Mouse (Mus musculus) mesoderm, embryonic 11.5 days (tissue): ENCODE results near the gene Actr8.
A peak's percentile ranks its signal among the peaks of the same experiment; 100 is the strongest.

ENCODE experiments used
- DNase-seq: peaks from one replicate; pipeline ENCODE4 v3.0.0-alpha.2; 2012; ENCODE audit warnings: low read depth, low spot score

Gene Actr8

DNA sequence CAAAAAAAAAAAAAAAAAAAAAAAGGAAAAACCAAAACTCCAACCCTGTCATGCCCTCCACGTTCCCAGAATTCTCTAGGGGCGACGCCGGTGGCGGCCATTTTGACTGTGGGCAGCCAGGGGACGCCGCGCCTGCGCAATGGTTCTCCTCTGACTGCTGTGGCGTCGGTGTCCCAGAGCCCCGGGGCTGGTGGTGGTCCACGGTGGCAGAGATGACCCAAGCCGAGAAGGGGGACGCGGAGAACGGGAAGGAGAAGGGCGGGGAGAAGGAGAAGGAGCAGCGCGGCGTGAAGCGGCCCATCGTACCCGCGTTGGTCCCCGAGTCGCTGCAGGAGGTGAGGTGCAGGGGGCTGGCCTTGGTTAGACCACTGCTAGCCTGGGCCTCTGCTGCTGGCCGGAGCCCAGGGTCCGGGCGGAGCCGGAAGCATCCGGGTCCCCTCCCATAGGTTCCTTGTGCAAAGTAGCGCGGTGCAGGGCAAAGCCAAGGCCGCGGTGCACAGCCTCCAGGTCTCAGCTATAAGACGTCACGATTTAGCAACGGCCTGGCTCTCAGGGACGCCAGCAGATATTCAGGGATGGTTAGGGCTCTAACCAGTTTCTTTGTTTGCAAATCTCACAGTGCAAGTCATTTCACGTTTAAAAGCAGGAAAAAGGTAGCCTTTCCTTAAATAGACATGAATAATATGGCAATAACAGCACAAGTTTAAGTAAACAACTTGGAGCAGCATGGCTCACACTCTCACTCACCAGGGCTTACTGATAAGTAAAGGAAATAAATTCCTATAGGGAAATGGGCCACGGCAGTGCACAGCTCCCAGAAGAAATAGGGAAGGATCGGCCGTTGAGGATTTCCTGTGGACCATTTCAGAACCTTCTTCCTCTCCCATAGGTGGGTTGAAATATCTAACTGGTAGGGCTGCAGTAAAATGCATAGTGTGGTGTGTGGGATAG lies at the start of gene Actr8:
Gene Actr8 (plus strand): TSS at position 84 of the 951 bp plus-strand sequence.
- DNase-seq, result peak; percentile 92

DNA sequence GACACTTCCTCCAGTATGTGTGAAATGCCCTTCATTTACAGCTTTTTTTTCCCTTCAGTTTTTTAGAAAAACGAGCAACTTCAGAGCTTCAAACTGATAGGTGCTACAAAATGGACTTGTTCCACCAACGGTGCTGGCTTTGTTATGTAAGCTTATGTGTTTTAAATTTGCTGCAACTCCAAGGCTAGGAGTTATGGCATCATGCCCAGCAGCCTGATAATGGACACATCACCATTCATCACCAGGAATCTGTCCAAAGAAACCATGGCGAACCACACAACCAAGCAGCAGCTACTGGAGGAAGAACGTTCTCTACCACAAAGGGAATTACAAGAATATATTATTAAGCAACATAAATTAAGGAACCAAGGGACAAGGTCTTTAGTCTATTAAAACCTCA lies 49.2 kb upstream of the Actr8 start:
- no peak for DNase-seq

DNA sequence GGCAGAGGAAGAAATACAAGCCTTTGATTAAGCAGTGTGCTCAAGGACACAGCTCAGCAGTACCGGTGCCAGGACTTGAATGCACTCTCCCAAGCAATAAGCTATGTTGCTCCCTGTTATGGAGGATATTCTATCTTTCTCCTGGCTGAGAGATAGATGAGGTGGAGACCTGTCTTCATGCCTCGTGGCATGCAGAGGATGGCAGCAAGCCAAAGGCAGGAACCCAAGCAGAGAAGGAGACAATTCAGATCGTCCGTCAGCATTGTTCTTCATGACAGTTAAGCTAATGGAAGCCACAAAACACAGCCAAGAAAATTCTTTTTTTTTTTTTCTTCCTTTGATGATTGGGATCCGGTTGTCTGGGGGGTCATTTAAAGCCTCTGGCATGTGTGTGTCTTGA lies 42.6 kb upstream of the Actr8 start:
- no peak for DNase-seq

DNA sequence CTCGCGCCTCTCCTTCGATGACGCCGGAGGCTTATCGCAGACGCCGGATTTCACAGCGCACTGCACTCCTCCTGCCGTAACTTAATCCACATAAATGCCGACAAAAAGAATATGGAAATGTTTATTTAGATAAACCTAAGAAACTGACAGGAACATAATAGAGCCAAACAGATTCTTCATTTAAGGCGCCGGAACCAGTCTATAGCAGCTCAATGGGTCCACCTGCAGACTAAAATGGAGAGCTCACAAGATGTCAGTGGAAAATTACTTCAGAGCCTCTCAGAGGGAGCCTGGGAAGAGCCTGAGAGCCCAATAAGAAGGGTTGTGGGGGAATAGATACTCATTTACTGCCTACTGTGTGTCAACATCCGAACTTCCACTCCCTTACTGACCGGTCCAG lies 40.7 kb upstream of the Actr8 start:
- no peak for DNase-seq

DNA sequence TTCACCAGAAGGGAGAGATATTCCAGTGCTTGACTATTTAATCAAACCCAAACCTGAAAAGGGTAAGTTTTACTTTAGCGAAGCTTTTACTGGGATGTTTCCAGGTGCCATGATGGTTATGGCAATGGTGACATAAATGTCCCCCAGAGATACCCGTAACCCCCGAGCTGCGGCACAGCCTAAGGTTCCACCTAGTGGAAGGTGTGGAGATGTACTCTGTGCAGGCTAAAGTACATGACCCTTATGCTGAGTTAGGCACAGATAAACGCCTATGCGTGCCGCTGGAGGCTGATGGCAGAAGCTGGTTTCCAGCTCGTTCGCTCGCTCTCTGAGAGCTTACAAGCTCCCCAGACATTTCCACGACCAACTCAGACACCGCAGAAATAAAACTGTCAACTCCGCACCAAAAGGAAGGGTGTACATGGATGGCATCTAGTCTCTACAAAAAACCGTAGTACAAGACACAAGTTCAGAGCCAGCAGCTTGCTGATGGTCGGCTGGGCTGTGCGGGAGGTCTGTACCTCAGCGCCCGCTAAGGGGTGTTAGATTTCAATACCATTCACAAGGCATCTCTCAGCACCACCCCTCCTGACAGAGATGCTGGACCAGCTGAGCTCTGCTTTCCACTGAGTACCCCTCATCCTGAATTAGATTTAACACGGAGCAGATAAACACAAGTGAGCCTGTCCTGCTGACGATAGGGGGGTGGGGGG lies 38.4 kb upstream of the Actr8 start:
- peak; percentile 23 for DNase-seq

DNA sequence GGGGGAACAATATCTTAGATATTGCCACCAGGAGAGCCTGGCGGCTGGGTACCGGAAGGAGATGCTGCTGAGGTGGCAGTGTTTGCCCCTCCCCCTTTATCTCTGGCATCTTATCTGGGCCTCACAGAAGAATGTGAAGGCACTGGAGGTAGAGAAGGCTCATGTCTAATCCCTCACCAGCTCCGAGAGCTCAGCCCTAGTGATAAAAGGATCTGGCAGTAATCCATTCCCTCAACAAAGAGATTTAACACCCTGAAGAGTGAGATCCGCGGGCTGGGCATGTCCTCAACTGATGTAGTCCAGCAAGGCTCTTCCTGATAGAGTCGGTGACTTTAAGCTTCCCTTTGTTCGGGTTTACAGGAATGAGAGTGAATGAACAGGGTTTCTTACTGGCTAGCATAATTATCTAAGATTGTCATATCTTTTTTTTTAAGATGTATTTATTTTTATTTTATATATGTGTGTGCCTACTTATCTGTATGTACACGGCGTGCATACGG lies 37.8 kb upstream of the Actr8 start:
- DNase-seq, result peak; percentile 14

DNA sequence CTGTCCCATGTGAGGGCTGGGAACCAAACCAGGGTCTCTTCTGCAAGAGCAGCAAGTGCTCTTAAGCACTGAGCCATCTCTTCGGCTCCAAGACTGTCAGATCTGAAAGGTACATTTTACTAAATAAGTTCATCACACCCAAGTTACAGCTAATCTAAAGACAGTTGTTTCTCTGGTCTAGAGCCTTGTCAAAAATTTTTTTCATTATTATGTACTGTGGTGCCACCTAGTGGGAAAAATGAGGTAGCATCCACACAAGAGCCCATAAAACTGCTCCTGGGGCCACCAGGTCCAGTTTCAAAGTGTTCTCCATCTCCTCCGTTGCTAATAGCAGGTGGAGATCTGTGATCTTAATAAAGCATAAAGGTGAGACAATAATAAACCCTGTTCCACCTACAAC lies 37.3 kb upstream of the Actr8 start:
- DNase-seq, result peak; percentile 69

DNA sequence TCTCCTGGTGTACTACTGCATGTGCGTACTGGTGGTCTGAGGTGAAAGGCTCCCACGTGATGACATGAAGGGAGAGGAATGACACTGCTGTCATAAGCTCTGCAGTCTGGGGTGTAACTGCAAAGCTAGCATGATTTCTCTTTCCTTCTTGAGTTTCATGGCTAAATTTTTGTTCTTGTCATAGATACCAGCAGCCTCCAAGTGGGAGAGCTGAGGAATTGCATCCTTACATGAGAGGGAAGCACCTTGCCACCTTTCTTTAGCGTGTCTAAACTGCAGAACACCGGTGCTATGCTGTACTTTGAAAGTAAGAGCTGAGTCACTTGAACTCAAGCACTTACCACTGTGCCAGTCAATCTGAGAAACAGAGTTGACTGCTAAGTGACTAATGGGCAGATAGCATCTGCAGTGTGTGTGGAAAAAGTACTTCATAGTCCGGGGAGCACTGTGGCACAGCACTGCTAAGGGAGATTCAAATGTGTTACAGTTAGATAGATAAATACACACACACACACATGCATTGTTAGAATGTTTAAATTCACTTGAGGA lies 31.3 kb upstream of the Actr8 start:
- no peak for DNase-seq

DNA sequence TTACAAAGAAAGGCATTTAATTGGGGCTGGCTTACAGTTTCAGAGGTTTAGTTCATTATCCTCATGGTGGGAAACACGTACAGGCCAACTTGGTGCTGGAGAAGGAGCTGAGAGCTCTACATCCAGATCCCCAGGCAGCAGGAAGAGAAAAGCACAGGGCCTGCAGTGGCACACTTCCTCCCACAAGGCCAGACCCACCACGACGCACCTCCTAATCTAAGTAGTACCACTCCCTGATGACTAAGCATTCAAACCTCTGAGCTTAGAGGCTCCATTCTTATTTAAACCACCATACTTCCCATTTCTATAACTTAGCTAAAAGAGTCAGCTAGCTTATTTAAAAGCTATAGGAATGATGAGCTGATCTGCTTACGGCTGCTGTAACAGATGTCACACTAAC lies 27.3 kb upstream of the Actr8 start:
- DNase-seq, result no peak

DNA sequence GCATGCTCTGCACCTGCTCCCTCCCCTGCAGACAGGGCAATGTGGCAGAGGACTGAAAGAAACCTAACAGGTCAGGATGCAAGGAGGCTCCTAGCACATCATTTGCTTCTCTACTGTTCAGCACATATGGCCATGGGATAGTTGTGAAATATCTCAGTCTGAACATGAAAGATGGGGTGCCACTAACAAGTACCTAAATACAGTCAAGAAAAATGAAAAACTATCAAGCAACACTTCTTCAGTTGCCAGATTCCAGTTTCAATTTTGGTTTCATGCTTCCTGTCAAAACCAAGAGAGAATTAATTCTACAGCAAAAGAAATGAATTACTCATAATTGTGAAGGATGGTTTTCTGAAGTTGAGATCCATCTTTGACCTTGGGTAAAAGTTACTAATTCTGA lies 20.7 kb upstream of the Actr8 start:
- DNase-seq, result no peak

DNA sequence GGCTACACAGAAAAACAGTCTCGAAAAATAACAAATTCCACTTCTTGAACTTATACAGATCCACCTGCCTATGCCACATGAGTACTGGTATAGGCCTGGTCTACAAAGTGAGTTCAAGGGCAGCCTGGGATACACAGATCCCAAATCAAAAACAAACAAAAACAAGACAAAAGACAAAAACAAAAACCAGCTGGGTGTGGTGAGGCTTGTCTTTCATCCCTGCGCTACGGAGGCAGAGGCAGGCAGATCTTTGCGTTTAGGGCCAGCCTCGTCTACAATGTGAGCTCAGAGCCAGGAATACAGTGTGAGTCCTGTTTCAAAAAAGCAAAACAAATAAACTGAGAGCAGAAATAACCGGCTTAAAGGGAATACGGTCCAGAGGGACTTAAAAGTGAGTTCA lies 10.5 kb upstream of the Actr8 start:
- DNase-seq, result no peak

DNA sequence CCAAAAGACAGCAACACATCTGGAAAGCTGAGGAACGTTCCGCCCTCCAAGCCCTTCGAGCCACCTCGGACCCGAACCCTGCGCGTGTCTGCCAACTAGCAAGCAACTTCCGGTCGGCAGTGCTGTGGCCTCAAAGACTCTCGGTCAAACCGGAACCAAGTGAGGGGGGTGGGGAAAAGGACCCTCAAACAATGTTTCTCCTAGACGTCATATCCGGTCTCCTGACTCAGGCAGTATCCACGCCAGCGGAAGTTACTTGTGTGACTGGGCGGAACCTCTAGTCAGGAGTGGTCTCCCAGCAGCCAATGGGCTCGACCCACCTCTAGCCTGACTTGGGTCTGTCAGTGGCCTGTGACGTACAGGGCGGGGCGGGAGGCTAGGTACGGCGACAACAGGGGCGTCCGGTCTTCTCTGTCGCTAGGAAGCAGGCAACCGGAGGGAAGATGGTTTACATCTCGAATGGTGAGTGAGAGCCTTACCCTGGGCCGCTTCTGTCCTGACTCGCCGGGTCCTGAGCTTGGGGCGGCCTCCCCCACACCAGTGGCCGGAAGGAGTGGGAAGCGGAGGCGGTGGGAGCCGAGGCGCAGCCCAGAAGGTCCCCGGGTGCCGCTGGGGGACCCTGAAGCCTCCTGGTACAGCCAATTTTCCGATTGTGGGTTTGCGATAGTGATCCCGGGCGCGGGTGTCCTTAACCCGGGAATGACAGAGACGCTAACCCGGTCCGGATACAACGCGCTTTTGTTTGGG lies 9.9 kb upstream of the Actr8 start, which contains the start of gene Selenok:
Gene Selenok (plus strand): TSS at position 234 of the 747 bp plus-strand sequence.
- peak; percentile 98 for DNase-seq

DNA sequence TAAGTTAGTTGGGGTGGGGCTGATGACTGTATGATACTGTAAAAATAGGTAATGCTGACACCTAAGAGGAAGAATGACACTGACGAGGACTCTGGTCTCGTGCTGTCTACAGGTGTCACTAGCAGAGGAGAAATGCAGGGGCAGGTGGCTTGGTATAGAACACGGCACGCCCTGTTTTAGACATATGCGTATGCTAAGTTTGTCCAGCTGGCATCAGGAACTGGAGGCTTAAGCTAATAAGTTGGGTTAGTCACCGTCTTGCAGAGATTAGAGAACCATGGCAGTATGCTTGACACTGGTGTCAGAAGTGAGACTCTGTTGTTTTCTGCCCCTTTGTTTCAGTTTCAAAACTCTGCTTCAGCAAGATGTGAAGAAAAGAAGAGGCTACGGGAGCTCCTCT lies 6.7 kb upstream of the Actr8 start:
- no peak for DNase-seq

DNA sequence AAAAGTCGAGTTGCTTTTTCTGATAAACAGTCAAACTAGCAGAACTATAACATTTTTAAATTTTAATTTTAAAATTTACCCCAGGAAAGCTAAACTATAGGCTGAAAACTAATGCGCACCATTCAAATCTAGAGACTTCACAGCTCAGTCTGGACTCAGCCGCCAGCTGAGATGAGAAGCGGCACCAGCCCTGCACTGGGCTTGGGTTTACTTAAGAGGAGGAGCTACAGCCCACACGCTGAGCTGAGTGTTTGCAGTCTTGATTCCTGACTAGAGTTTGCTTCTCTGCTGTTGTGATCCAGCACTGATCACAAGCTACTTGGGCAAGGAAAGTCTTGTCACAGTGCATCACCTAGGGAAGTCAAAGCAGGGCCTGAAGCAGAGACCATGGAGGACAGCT lies 6.1 kb upstream of the Actr8 start:
- no peak for DNase-seq

DNA sequence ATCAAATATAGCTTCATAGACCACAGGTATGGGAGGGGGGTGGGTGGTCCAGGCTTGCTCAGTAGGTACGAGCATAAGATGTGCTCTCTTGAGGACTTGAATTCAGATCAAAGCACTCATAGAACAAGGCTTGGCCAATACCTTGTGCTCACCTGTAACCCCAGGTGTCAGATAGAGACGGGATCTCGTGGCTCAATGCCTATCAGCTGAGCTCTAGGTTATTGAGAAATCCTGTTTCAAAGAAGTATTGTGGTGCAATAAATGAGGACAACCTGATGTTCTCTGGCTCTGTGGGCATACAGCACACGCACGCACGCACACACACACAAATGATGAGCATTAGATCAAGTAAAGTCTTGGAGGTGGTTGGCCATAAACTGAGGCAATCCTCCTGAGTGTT lies 1.2 kb upstream of the Actr8 start:
- DNase-seq, result no peak

DNA sequence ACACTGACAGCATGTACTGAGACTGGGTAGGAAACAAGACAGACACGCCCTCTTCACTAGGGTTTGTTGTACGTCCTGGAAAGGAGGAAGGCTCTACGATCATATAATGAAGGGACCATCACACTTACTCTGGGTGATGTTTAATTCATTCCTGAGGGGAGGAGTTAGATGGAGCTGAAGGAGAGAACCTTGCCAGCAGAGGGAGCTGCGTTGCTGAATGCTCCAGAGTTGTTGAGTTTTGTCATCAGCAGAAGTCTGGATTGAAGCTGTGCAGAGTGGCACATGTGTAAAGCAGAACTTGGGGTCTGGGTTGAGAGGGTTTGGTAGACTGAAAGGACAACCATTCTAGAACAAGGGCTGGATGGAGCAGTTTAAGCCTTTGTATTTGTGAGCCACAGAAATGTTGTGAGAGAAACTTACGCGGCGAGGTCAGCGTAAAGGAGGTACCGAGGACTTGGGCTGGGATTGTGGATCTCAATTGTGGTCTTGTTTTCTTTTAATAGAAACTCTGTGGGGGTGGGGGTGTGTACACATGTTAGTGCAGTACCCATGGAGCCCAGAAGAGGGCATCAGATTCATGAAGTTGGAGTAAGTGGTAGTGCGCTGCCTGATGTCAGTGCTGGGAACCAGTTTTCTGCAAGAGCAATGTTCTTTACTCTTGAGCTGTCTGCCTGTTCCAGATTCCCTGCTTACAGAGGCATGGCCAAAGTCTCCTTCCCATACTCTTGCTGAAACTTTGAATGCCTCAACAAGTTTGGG lies 2.5 kb downstream of the Actr8 start:
- peak; percentile 26 for DNase-seq

DNA sequence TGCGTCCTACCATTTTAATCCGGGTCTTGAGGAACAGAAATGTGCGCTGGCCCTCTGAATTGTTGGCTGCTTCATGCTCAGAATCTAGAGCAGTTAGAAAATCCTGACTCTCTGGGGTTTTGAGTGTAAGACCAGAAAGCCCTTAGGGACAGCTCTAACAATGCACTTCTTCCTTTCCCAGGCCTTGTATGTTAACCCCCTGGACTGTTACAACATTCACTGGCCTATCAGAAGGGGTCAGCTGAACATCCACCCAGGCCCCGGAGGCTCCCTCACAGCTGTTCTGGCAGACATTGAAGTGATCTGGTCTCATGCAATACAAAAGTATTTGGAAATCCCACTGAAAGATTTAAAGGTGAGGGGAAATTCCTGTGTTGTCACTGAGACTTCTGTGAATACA lies 8.0 kb downstream of the Actr8 start:
- no peak for DNase-seq

DNA sequence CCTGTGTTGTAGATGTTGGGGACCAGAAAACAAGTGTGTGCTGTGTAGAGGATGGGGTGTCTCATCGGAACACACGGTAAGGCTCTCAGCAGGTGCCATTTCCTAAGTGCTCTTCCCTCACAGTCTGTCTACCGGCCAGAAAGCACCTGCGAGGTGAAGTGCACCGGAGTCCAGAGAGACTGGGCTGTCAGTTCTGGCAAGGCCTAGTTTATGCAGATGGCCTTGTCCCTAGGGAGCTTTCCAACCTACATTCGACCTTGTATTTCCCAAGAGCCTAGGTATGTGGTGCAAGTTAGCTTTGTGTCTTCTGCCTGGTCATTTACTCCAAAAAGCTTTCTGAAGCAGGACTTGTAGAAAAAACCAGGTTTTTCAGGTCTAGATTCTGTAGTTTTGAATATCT lies 9.1 kb downstream of the Actr8 start:
- no peak for DNase-seq

DNA sequence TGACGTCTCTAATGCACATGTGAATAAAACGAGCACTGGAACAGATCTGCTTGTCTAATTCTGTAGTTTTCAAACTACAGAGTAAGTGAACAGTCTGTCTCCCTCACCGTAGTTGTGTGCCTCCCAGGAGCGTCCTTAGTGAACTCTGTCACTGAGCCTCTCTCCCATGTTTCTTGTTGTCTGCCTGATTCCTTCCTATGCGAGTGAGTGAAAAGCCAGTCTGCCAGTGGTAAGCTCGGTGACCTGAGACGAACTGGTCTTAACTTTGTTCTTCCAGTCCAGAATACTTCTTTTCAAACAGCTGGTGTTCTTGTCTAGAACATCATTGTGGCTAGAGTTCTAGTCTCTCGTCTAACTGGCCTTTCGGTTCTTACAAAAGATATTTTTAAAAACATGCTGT lies 9.6 kb downstream of the Actr8 start:
- no peak for DNase-seq

DNA sequence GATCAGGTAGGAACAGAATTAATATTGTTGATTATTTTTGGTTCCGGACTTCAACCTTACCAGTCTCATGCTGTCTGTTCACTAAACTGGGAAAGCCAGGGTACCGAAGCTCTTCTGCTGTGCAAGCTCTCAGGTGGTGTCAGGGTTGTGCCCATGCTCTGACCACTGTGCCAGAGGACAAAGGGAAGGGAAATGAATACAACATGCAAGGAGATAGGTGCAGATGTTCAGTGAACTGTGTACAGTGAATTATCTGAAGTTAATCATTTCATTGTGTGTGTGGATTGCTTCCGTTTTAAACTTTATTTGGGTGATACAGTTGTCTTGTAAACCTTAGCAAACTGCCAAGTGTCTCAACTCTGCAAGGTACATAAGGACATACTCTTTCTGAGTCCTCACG lies 10.2 kb downstream of the Actr8 start:
- no peak for DNase-seq

DNA sequence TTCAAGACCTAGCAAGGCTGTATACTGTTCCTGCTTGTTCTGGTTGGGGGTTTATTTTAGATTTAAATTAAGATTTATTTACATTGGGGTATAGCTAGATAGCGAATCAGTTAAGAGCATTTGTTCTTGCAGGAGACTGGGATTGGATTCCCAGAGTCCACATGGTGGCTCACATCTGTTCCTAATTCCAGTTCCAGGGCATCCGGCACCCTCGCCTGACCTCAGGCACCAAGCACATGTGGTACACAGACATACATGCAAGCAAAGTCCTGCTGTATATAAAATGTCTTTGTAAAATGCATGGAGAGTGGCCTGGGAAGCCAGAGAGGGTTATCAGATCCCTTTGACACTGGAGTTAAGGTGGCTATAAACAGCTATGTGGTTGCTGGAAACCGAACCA lies 16.8 kb downstream of the Actr8 start:
- DNase-seq, result peak; percentile 42
